Comparison of ENCODE assay signal across 8 mouse cellular contexts in the genomic region with DNA sequence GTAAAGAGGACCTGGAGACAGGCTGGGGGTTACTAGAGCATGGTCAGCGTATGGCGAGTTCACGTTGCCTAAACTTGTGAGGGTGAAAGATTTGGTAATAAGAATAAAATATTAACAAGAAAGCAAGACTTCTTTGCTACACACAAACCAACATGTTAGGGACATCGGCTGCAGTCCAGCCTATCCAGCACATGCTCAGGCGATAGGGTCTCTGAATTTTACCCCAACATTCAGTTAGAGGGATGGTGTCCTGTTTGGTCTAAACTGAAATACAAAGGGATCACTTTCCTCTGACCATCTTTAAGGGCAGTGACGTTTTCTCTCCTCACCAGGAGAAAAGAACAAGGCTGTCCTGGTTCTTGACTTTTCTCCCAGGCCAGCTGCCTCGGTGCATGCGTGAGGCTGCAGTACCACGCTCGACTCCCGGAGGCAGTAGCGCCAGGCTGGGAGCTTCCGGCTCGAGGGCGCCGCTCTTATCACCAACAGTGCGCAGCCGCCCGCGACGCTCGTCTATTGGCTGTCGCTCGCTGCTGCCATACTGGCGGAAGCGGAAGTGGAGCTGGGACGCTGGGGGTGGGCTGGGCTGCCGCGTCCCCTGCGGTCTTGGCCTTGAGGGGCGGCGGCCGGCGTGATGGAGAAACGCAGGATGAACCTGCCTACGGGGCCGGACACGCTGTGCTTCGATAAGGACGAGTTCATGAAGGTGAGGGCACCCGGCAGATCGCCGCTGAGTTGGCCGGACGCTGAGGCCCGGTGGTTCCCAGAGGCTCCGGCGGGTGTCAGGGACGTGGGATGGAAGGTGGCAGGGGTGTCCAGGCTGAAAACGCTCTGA. TPM values are rescaled to one million over a fixed set of nuclear protein-coding genes. Genes with fewer than 3 reads are reported as not detected.
DNase-seq lines count a peak whose midpoint lies in the region; ATAC-seq and TF ChIP-seq lines count a peak whose summit lies in the region.

Gene Cog2 (plus strand): TSS at position 519 of the 832 bp plus-strand sequence.

- DNase-seq in heart, postnatal 10 days, result peak; percentile 92 to 93
- DNase-seq in large intestine, adult 2 months (ENCODE audit: low read depth, low spot score), result peak; percentile 71
- DNase-seq in liver, postnatal 0 days, result peak; percentile 92
- peak; percentile 93 for DNase-seq in testis, postnatal 10 days (ENCODE audit: low spot score)

- peak within 1 kb of the TSS; percentile 91 for H3K4me2 ChIP-seq in forebrain, embryonic 13.5 days
- peak within 1 kb of the TSS; percentile 78 for H3K4me2 ChIP-seq in liver, postnatal 0 days (ENCODE audit: low read depth, low read length)
- peak within 1 kb of the TSS; percentile 78 for H3K4me2 ChIP-seq in neural tube, embryonic 14.5 days (ENCODE audit: low read depth, low read length)

- peak; percentile 98 for ATAC-seq in cerebellum, adult (ENCODE audit: insufficient number of reproducible peaks, low FRiP score, low TSS enrichment)
- peak; percentile 100 for ATAC-seq in forebrain, embryonic 13.5 days
- peak; percentile 100 for ATAC-seq in liver, postnatal 0 days
- ATAC-seq in neural tube, embryonic 14.5 days (ENCODE audit: low read depth), result peak; percentile 99

- intact Hi-C loops in heart, postnatal 10 days (cut with DNase I), result loop anchor here (5.0 kb wide), 1 partner anchor 123 kb away; no protein-coding TSS in a partner anchor

- no peaks in the 10 kb centered on the region for H3K27me3 ChIP-seq in ES-Bruce4 (ENCODE audit: control insufficient read depth, insufficient read depth, low read length, poor library complexity, severe bottlenecking)
- H3K27me3 ChIP-seq in forebrain, embryonic 13.5 days, result 0 out of 2 replicates have a peak, but pooled peaks cover 11% of the 10 kb centered on the region
- no peaks in the 10 kb centered on the region for H3K27me3 ChIP-seq in liver, postnatal 0 days (ENCODE audit: insufficient read depth, low read length)
- no peaks in the 10 kb centered on the region for H3K27me3 ChIP-seq in neural tube, embryonic 14.5 days (ENCODE audit: control insufficient read depth, insufficient read depth, low read length)

- TF ChIP-seq POLR2A in ES-Bruce4 (IDR thresholded peaks at IDR 0.05; ENCODE audit: insufficient read depth, low read length), result peak; percentile 51

- H3K27ac ChIP-seq in ES-Bruce4 (ENCODE audit: insufficient read depth, low read length), result no peak within 1 kb of the TSS
- H3K27ac ChIP-seq in forebrain, embryonic 13.5 days, result no peak within 1 kb of the TSS
- peak within 1 kb of the TSS; percentile 49 for H3K27ac ChIP-seq in liver, postnatal 0 days (ENCODE audit: low read depth)
- H3K27ac ChIP-seq in neural tube, embryonic 14.5 days (ENCODE audit: low read depth, low read length), result no peak within 1 kb of the TSS

- H3K4me1 ChIP-seq in ES-Bruce4 (ENCODE audit: control insufficient read depth, insufficient read depth, low read length), result peaks cover 2% of the 10 kb centered on the region
- peaks cover 15% of the 10 kb centered on the region for H3K4me1 ChIP-seq in forebrain, embryonic 13.5 days
- peaks cover 9% of the 10 kb centered on the region for H3K4me1 ChIP-seq in liver, postnatal 0 days (ENCODE audit: insufficient read depth)
- H3K4me1 ChIP-seq in neural tube, embryonic 14.5 days (ENCODE audit: control insufficient read depth, insufficient read depth, low read length), result peaks cover 13% of the 10 kb centered on the region

- H3K9ac ChIP-seq in ES-Bruce4 (ENCODE audit: low read depth, poor library complexity, severe bottlenecking), result peak within 1 kb of the TSS; percentile 68
- peak within 1 kb of the TSS; percentile 89 for H3K9ac ChIP-seq in forebrain, embryonic 13.5 days
- H3K9ac ChIP-seq in liver, postnatal 0 days (replicated peaks), result peak within 1 kb of the TSS; percentile 81
- peak within 1 kb of the TSS; percentile 72 for H3K9ac ChIP-seq in neural tube, embryonic 14.5 days (replicated peaks; ENCODE audit: low read depth, low read length)

- TF ChIP-seq EP300 in ES-Bruce4 (IDR thresholded peaks at IDR 0.05; ENCODE audit: insufficient read depth, low read depth, low read length), result peak; percentile 10; the same call in 1 of the 2 replicates
- no peak for TF ChIP-seq EP300 in liver, postnatal 0 days (IDR thresholded peaks at IDR 0.05; ENCODE audit: low read depth)

- peak; percentile 54 for TF ChIP-seq CTCF in ES-Bruce4 (IDR thresholded peaks at IDR 0.05; ENCODE audit: low read depth, low read length)
- peak; percentile 91 for TF ChIP-seq CTCF in liver, postnatal 0 days (IDR thresholded peaks at IDR 0.05; ENCODE audit: low read depth)

- H3K4me3 ChIP-seq in ES-Bruce4 (ENCODE audit: low read depth, low read length), result peak within 1 kb of the TSS; percentile 94
- H3K4me3 ChIP-seq in forebrain, embryonic 13.5 days, result peak within 1 kb of the TSS; percentile 83
- peak within 1 kb of the TSS; percentile 80 for H3K4me3 ChIP-seq in liver, postnatal 0 days (ENCODE audit: low read depth, low read length)
- peak within 1 kb of the TSS; percentile 88 for H3K4me3 ChIP-seq in neural tube, embryonic 14.5 days (ENCODE audit: low read depth, low read length)

- no peaks in the 10 kb centered on the region for H3K9me3 ChIP-seq in ES-Bruce4 (replicated peaks; ENCODE audit: control insufficient read depth, insufficient read depth, low read length, poor library complexity, severe bottlenecking)
- H3K9me3 ChIP-seq in forebrain, embryonic 13.5 days (replicated peaks), result no peaks in the 10 kb centered on the region
- no peaks in the 10 kb centered on the region for H3K9me3 ChIP-seq in liver, postnatal 0 days (ENCODE audit: low read length)
- no peaks in the 10 kb centered on the region for H3K9me3 ChIP-seq in neural tube, embryonic 14.5 days (ENCODE audit: control insufficient read depth, low read length)

- no peaks in the 10 kb centered on the region for H3K36me3 ChIP-seq in ES-Bruce4 (ENCODE audit: control insufficient read depth, insufficient read depth, low read length, poor library complexity, severe bottlenecking)
- peaks cover 8% of the 10 kb centered on the region for H3K36me3 ChIP-seq in forebrain, embryonic 13.5 days (ENCODE audit: poor library complexity, severe bottlenecking)
- peaks cover 6% of the 10 kb centered on the region; the same call in 1 of the 2 replicates for H3K36me3 ChIP-seq in liver, postnatal 0 days (replicated peaks; ENCODE audit: insufficient read depth, low read length)
- H3K36me3 ChIP-seq in neural tube, embryonic 14.5 days (ENCODE audit: control insufficient read depth, insufficient read depth, low read length), result peaks cover under 1% of the 10 kb centered on the region

- WGBS in forebrain, embryonic 13.5 days, result 9% methylated on average over 50 of the region's 50 CpGs
- WGBS in large intestine, adult 2 months, result 10% methylated on average over 50 of the region's 50 CpGs
- 9% methylated on average over 50 of the region's 50 CpGs for WGBS in liver, postnatal 0 days (ENCODE audit: insufficient replicate concordance)
- 10% methylated on average over 50 of the region's 50 CpGs for WGBS in neural tube, embryonic 14.5 days

RNA-seq across cellular contexts. Expression of gene Cog2, which starts in this region (rescaled TPM):
- polyA plus RNA-seq in ES-Bruce4 (2011; ENCODE audit: insufficient read depth, insufficient read length, low read depth, missing spikeins), result 21.5 and 22.1 TPM in 2 replicates
- 36.1 and 40.3 TPM in 2 replicates for polyA plus RNA-seq in forebrain, embryonic 13.5 days (2015; fragmentation: Nextera tagmentation; extraction: Ambion mirVana)
- 10 to 100 TPM; 22.5 to 28.2 TPM for total RNA-seq in heart, postnatal 10 days (2021)
- polyA plus RNA-seq in large intestine, adult 2 months (2012; rRNA removed), result 17.5 and 24.4 TPM in 2 replicates
- polyA plus RNA-seq in liver, postnatal 0 days (2015; fragmentation: Nextera tagmentation; extraction: Ambion mirVana), result 9.7 and 12.1 TPM in 2 replicates
- polyA plus RNA-seq in neural tube, embryonic 14.5 days (2014; fragmentation: Nextera tagmentation; extraction: Ambion mirVana), result 32.3 and 37.7 TPM in 2 replicates
